Mouse (Mus musculus): ENCODE measurements at regions not wholly inside any gene's neighbourhood (a gene's known extent, or its start where the extent isn't known, plus 50 kb on each side); places are given as distances from the start of the nearest gene placed in this dataset.

DNA sequence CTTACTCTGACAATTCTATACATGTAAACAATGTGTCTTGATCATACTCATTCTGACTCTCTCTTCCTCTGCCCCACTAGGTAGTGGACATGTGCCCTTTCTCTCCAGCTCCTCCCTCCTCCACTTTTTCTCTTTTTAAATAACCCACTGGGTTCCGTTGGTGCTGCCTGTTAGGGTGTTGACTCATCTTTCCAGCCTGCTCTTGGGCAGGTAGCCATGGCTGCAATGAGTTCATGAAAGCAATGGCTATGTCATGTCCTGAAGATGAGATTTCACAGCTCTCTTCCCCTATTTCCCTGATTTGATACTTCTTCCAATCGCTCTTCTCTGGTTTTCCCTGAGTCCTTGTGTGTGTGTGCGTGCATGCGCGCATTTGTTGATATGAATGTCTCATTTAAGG, 70.9 kb upstream of the Ptch1 start:
- TF ChIP-seq GATA1 (IDR thresholded peaks at IDR 0.05; ENCODE audit: borderline replicate concordance, low read length) (no peak), FLI1 (IDR thresholded peaks at IDR 0.05; ENCODE audit: low read length) (no peak)
